Mouse (Mus musculus) brain, embryonic 14.5 days (tissue): Measurements from ENCODE around the gene Tubg1.

Experiments used
- CTCF ChIP-seq: fragments of 200-500 bp; IDR thresholded peaks from 2 replicates; pipeline ENCODE4 v1.5.1; 2012; ENCODE audit warnings: inconsistent platforms, mild to moderate bottlenecking, moderate library complexity, borderline replicate concordance; ENCODE audit not compliant: insufficient read depth, insufficient read length; ENCODE audit errors: extremely low read depth
- POLR2A ChIP-seq: fragments of 200-500 bp; IDR thresholded peaks from 2 replicates; pipeline ENCODE4 v1.6.1; 2012; ENCODE audit warnings: mild to moderate bottlenecking, inconsistent platforms, borderline replicate concordance; ENCODE audit not compliant: poor library complexity, insufficient read depth, insufficient read length, severe bottlenecking; ENCODE audit errors: extremely low read depth

GRCm38 (mm10) chr11:101169301-101170107 is 49.8 kb downstream of the Tubg1 start:
- TF ChIP-seq CTCF (no peak), POLR2A (no peak)
